Mouse (Mus musculus): ENCODE data around the gene Pgm2l1. TPM values are rescaled to one million over a fixed set of nuclear protein-coding genes. Genes with fewer than 3 reads are reported as not detected.
"Not testable (repeated sequence)": the region's sequence is repeated elsewhere in the genome, so short reads cannot be mapped to it uniquely, and the experiment has no call there.

Pgm2l1 gene
- polyA plus RNA-seq, 1 experiment: 0.90 TPM

DNA sequence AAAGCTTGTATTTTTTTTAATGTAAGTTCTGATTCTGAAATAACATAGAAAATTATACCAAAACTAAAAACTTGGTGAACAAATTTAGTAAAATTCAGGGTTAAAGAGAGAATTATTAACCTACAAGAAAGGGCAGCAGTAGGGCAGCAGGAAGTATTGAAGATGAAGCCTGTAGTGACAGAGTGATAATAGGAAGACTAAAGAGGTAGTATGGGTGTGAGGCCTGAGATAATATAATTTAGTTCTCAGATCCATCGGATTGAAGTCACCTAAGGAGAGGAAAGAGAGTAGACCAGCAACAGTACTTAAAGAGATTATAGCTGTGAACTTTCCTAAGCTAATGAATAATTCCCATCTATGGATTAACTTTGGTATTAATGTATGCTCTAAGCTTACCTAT, 15.8 kb downstream of the Pgm2l1 start:
- Histone ChIP-seq H3K27me3 (ENCODE audit: control insufficient read depth, insufficient read depth, insufficient read length) (no peaks in the 10 kb centered on the region), H3K79me3 (ENCODE audit: low read depth) (no peaks in the 10 kb centered on the region), H3K79me2 (ENCODE audit: control insufficient read depth, insufficient read depth) (no peaks in the 10 kb centered on the region), H3ac (ENCODE audit: control insufficient read depth, insufficient read length, low read depth) (no peak overlapping the region), H3K4me3 (ENCODE audit: insufficient read depth, poor library complexity, severe bottlenecking) (no peak overlapping the region), H3K36me3 (ENCODE audit: control insufficient read depth, insufficient read depth) (no peaks in the 10 kb centered on the region)
- no peak for TF ChIP-seq MAX (IDR thresholded peaks at IDR 0.05)
- TF ChIP-seq MYOG (IDR thresholded peaks at IDR 0.05; ENCODE audit: control insufficient read depth, extremely low read depth, insufficient read length): no peak
- no peak for TF ChIP-seq CTCF (IDR thresholded peaks at IDR 0.05; ENCODE audit: control insufficient read depth, insufficient read depth, insufficient read length)
- no peak for TF ChIP-seq FOSL1 (IDR thresholded peaks at IDR 0.05; ENCODE audit: insufficient read depth, low read length, poor library complexity, severe bottlenecking)
- no peak for TF ChIP-seq CEBPB (IDR thresholded peaks at IDR 0.05; ENCODE audit: low read depth)
- no peak for TF ChIP-seq USF1 (IDR thresholded peaks at IDR 0.05; ENCODE audit: low read depth)
- no peak for TF ChIP-seq MYOD1 (IDR thresholded peaks at IDR 0.05; ENCODE audit: control insufficient read depth, insufficient read length, low read depth)

DNA sequence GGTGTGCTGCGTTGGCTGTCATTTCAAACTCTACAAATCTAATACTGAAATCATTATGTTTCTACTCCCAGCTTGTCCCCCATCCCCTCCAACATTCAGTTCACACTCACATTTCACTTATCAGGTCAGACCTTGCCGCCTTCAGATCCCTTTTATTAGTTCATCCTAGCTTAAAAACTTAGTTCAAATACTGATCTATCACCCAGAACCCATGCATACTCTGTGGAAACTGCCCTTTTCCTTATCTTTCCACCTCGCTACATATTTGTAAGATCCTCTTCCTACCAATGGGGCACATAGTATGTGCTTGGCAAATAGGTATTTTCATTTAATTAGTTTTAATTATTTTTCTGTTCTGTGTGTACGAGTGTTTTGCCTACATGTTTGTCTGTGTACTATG, 17.0 kb downstream of the Pgm2l1 start:
- H3K4me3 ChIP-seq (ENCODE audit: insufficient read depth, poor library complexity, severe bottlenecking): no peak overlapping the region
- no peaks in the 10 kb centered on the region for H3K27me3 ChIP-seq (ENCODE audit: control insufficient read depth, insufficient read depth, insufficient read length)
- H3K79me3 ChIP-seq (ENCODE audit: low read depth): no peaks in the 10 kb centered on the region
- no peak for TF ChIP-seq MAX (IDR thresholded peaks at IDR 0.05)
- no peak for TF ChIP-seq MYOG (IDR thresholded peaks at IDR 0.05; ENCODE audit: control insufficient read depth, extremely low read depth, insufficient read length)
- no peak for TF ChIP-seq FOSL1 (IDR thresholded peaks at IDR 0.05; ENCODE audit: insufficient read depth, low read length, poor library complexity, severe bottlenecking)
- TF ChIP-seq USF1 (IDR thresholded peaks at IDR 0.05; ENCODE audit: low read depth): no peak
- TF ChIP-seq MYOD1 (IDR thresholded peaks at IDR 0.05; ENCODE audit: control insufficient read depth, insufficient read length, low read depth): no peak
- TF ChIP-seq CTCF (IDR thresholded peaks at IDR 0.05; ENCODE audit: control insufficient read depth, insufficient read depth, insufficient read length): no peak
- H3K36me3 ChIP-seq (ENCODE audit: control insufficient read depth, insufficient read depth): no peaks in the 10 kb centered on the region
- no peaks in the 10 kb centered on the region for H3K79me2 ChIP-seq (ENCODE audit: control insufficient read depth, insufficient read depth)
- H3ac ChIP-seq (ENCODE audit: control insufficient read depth, insufficient read length, low read depth): no peak overlapping the region

DNA sequence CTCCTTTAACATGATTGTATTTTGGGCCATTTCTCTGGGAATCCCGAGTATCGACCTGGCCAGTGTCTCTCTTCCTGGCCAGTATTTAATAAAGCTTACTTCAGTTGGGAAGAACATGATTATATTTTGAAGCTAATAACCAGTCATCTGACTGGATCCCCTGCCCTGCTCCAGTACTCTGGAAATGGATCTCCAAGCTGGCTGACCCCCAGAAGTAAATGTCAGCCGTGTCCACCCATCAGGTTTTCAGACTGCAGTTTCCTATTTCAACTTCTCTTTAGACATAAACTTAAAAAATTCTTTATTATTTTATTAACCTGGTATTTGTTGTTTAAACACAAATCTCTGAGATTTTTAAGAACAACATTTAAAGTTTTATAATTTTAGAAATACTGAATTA, 18.0 kb downstream of the Pgm2l1 start:
- no peaks in the 10 kb centered on the region for H3K79me2 ChIP-seq (ENCODE audit: control insufficient read depth, insufficient read depth)
- TF ChIP-seq MYOG (IDR thresholded peaks at IDR 0.05; ENCODE audit: control insufficient read depth, extremely low read depth, insufficient read length) (no peak), USF1 (IDR thresholded peaks at IDR 0.05; ENCODE audit: low read depth) (no peak), CTCF (IDR thresholded peaks at IDR 0.05; ENCODE audit: control insufficient read depth, insufficient read depth, insufficient read length) (no peak), CEBPB (IDR thresholded peaks at IDR 0.05; ENCODE audit: low read depth) (no peak), FOSL1 (IDR thresholded peaks at IDR 0.05; ENCODE audit: insufficient read depth, low read length, poor library complexity, severe bottlenecking) (no peak), MAX (IDR thresholded peaks at IDR 0.05) (no peak), MYOD1 (IDR thresholded peaks at IDR 0.05; ENCODE audit: control insufficient read depth, insufficient read length, low read depth) (no peak)
- no peaks in the 10 kb centered on the region for H3K36me3 ChIP-seq (ENCODE audit: control insufficient read depth, insufficient read depth)
- H3K27me3 ChIP-seq (ENCODE audit: control insufficient read depth, insufficient read depth, insufficient read length): no peaks in the 10 kb centered on the region
- no peaks in the 10 kb centered on the region for H3K79me3 ChIP-seq (ENCODE audit: low read depth)
- no peak overlapping the region for H3K4me3 ChIP-seq (ENCODE audit: insufficient read depth, poor library complexity, severe bottlenecking)
- H3ac ChIP-seq (ENCODE audit: control insufficient read depth, insufficient read length, low read depth): no peak overlapping the region

DNA sequence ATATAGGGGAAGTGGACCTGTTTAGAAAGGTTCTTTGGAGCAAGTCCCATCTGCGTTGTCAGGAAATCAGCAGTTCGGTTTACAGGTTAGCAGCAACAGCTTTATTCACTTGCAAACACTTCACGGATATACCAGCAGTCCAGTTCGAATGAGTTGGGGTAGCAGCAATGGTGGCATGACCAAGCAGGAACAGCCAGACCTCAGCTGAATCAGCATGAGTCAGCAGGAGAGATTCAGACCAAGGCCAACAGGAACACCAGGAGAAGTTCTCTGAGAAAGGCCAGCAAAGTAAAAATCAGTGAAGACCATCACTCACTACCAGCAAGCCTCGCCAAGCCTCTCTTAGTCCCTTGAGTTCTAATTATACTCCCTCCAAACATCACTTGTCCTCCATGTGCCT, 23.5 kb downstream of the Pgm2l1 start:
- no peaks in the 10 kb centered on the region for H3K79me2 ChIP-seq (ENCODE audit: control insufficient read depth, insufficient read depth)
- TF ChIP-seq CEBPB (IDR thresholded peaks at IDR 0.05; ENCODE audit: low read depth) (no peak), MYOD1 (IDR thresholded peaks at IDR 0.05; ENCODE audit: control insufficient read depth, insufficient read length, low read depth) (no peak), FOSL1 (IDR thresholded peaks at IDR 0.05; ENCODE audit: insufficient read depth, low read length, poor library complexity, severe bottlenecking) (no peak), MAX (IDR thresholded peaks at IDR 0.05) (no peak), USF1 (IDR thresholded peaks at IDR 0.05; ENCODE audit: low read depth) (no peak), MYOG (IDR thresholded peaks at IDR 0.05; ENCODE audit: control insufficient read depth, extremely low read depth, insufficient read length) (no peak), CTCF (IDR thresholded peaks at IDR 0.05; ENCODE audit: control insufficient read depth, insufficient read depth, insufficient read length) (no peak)
- no peak overlapping the region for H3ac ChIP-seq (ENCODE audit: control insufficient read depth, insufficient read length, low read depth)
- H3K4me3 ChIP-seq (ENCODE audit: insufficient read depth, poor library complexity, severe bottlenecking): no peak overlapping the region
- H3K27me3 ChIP-seq (ENCODE audit: control insufficient read depth, insufficient read depth, insufficient read length): no peaks in the 10 kb centered on the region
- H3K79me3 ChIP-seq (ENCODE audit: low read depth): no peaks in the 10 kb centered on the region
- H3K36me3 ChIP-seq (ENCODE audit: control insufficient read depth, insufficient read depth): no peaks in the 10 kb centered on the region

DNA sequence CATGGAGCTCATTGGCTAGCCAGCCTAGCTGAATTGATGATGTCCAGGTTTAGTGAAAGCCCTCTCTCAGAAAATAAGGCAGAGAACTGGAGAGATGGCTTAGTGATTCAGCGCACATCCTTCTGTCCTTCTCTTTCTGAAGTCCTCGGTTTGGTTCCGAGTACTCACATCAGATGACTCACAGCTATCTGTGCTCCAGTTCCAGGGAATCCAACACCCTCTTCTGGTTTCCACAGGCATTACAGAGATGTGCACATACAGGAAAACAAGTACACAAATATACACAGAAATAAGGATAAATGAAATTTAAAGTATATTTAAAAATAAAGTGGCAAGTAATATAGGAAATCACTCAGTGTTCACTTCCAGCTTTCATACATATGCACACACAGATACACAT, 35.2 kb downstream of the Pgm2l1 start:
- no peak overlapping the region for H3K4me3 ChIP-seq (ENCODE audit: insufficient read depth, poor library complexity, severe bottlenecking)
- TF ChIP-seq USF1 (IDR thresholded peaks at IDR 0.05; ENCODE audit: low read depth) (no peak), MYOD1 (IDR thresholded peaks at IDR 0.05; ENCODE audit: control insufficient read depth, insufficient read length, low read depth) (no peak), MYOG (IDR thresholded peaks at IDR 0.05; ENCODE audit: control insufficient read depth, extremely low read depth, insufficient read length) (no peak), MAX (IDR thresholded peaks at IDR 0.05) (no peak), CTCF (IDR thresholded peaks at IDR 0.05; ENCODE audit: control insufficient read depth, insufficient read depth, insufficient read length) (no peak), CEBPB (IDR thresholded peaks at IDR 0.05; ENCODE audit: low read depth) (no peak), FOSL1 (IDR thresholded peaks at IDR 0.05; ENCODE audit: insufficient read depth, low read length, poor library complexity, severe bottlenecking) (no peak)
- H3K79me2 ChIP-seq (ENCODE audit: control insufficient read depth, insufficient read depth): no peaks in the 10 kb centered on the region
- H3K36me3 ChIP-seq (ENCODE audit: control insufficient read depth, insufficient read depth): no peaks in the 10 kb centered on the region
- no peaks in the 10 kb centered on the region for H3K79me3 ChIP-seq (ENCODE audit: low read depth)
- no peaks in the 10 kb centered on the region for H3K27me3 ChIP-seq (ENCODE audit: control insufficient read depth, insufficient read depth, insufficient read length)
- no peak overlapping the region for H3ac ChIP-seq (ENCODE audit: control insufficient read depth, insufficient read length, low read depth)

DNA sequence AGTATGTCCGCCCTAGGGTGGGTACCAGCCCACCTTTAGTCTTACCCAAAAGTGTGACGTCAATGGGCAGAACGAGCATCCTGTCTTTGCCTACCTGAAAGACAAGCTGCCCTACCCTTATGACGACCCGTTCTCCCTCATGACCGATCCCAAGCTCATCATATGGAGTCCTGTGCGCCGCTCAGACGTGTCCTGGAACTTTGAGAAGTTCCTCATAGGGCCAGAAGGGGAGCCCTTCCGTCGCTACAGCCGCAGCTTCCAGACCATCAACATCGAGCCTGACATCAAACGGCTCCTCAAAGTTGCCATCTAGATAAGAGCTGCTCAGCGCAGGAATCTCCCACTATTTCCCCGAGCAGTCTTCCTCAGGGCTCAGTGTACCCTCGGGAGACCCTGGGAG, 37.7 kb downstream of the Pgm2l1 start:
- H3K4me3 ChIP-seq (ENCODE audit: insufficient read depth, poor library complexity, severe bottlenecking): not testable (repeated sequence)

More for the DNA sequence above, 37.7 kb downstream of the Pgm2l1 start:
- not testable (repeated sequence) for H3K79me3 ChIP-seq (ENCODE audit: low read depth); H3K27me3 ChIP-seq (ENCODE audit: control insufficient read depth, insufficient read depth, insufficient read length); H3K79me2 ChIP-seq (ENCODE audit: control insufficient read depth, insufficient read depth); H3K36me3 ChIP-seq (ENCODE audit: control insufficient read depth, insufficient read depth); H3ac ChIP-seq (ENCODE audit: control insufficient read depth, insufficient read length, low read depth)
